Mouse (Mus musculus): Measurements from ENCODE around the gene Rfx5.
"Not testable (repeated sequence)": the region's sequence is repeated elsewhere in the genome, so short reads cannot be mapped to it uniquely, and the experiment has no call there.

Gene Rfx5

DNA sequence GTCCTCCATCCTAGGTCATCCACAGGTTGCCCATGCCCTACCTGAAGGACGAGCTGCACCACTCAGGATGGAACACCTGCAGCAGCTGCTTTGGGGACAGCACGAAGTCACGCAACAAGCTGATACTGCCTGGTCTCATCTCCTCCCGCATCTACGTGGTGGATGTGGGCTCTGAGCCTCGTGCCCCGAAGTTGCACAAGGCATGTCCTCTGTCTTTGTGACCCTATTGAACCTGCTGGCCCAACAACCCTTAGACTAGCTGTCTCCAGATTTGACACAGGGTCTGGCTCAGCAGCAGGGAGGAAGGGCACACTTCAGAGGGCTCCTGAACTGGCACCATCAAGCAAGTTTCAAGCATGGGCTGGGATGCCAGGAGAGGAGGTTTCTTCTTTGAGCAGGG, 16.7 kb upstream of the Rfx5 start:
- not testable (repeated sequence) for DNase-seq

DNA sequence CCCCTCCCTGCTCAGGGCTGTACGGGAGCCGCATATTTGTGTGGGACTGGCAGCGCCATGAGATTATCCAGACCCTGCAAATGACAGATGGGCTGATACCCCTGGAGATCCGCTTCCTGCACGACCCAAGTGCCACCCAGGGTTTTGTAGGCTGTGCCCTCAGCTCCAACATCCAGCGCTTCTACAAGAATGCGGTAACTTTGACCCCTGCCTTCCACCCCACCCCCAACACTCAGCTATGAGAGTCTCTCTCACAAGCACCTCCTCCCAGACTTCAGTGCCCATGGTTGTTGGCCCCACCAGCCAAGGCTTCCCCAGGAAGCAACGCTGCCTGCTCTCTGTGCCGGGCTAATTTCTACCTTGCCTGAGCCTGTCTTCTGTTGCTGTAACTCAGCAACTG, 13.8 kb upstream of the Rfx5 start:
- DNase-seq: not testable (repeated sequence)

DNA sequence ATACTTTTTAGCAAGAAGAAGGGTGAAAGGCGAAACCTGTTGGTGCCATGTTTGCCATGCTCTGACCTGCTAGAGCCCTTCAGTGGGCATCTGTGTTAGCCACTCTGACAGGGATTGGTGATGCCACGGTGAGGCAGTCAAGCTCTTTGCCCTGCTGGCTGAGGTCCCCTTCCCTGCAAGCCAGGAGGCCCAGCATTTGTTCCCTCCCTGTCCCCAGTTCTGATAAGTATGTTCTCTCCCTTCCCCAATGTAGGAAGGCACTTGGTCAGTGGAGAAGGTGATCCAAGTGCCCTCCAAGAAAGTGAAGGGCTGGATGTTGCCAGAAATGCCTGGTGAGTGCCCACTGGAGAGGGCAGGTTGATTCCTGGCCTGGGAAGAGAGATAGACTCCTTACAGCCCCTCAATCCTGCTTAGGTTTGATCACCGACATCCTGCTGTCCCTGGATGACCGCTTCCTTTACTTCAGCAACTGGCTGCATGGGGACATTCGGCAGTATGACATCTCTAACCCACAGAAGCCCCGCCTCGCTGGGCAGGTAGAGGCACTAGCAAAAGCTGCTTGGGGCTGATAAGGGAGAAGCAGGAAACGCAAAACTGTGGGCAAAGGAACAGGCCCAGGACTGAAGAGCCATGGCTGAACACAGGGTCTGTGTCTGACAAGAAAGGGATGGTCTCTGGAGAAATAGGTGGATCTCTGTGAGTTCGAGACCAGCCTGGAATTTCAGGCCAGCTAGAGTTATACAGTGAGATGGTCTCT, 11.5 kb upstream of the Rfx5 start:
- DNase-seq: not testable (repeated sequence)

DNA sequence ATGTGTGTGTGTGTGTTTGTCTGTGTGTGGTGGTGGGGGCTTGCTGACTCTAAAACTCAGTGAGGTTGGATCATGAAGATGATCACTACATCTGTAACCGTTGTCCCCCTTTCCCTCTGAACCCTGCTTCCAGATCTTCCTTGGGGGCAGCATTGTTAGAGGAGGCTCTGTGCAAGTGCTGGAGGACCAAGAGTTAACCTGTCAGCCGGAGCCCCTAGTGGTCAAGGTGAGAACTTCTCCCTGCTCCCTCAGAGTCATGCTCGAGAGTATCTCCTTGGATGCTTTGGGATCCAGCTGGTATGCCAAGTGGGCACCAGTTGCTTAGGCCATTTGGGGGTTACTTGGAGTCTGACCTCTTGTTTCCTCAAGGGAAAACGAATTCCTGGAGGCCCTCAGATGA, 10.2 kb upstream of the Rfx5 start:
- DNase-seq: not testable (repeated sequence)

DNA sequence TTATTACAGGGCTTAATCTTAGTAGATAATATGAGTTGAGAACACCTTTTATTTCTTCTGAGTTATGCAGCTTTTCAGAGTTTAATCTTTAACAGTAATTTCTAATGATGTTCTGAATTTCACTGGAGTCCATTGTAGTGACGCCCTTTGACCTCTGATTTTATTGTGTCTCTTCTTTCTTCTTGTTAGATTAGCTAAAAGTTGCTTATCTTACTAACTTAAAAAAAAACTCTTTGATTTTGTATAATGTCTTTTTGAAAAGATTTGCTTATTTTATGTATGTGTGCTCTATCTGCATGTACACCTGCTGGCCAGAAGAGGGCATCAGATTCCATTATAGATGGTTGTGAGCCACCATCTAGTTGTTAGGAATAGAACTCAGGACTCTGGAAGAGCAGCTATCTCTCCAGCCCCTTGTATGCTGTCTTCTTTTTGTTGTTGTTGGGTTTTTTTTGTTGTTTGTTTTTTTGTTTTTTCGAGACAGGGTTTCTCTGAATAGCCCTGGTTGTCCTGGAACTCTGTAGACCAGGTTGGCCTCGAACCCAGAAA, 5.7 kb upstream of the Rfx5 start:
- no peak for DNase-seq

DNA sequence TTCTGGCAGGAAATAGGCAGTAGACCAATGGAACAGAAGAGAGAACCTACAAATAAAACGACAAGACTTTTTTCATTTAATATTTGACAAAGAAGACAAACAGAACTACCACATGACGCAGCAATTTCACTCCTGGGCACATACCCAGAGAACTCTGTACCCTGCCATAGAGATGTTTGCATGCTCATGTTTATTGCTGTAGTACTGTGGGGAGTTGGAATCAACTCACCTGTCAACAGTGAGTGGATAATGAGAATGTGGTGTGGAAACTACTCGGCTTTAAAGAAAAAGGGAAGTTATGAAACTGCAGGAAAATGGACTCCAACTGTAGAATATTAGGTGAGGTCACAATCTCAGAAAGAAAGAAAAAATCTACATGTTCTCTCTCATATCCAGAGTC, 4.2 kb upstream of the Rfx5 start:
- no peak for DNase-seq

DNA sequence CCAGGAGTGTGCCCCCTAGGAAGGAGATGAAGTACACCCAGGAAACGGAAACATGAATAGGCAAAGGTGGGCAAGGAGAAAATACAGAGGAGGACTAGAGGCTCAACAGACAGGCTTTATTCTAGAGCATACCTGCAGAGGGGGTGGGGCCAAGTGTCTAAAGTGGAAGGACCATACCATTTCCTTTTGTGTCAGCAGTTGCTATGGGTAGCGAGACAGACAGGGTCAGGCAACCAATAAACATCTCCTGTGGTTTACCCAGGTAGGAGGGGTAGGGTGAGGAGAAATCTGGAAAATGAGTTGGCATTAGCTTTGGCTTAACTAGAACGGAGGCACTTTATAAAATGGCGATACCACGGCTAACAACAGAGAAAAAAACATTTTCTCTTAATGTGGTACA, 1.1 kb upstream of the Rfx5 start:
- DNase-seq: peak; percentile 65 to 71

DNA sequence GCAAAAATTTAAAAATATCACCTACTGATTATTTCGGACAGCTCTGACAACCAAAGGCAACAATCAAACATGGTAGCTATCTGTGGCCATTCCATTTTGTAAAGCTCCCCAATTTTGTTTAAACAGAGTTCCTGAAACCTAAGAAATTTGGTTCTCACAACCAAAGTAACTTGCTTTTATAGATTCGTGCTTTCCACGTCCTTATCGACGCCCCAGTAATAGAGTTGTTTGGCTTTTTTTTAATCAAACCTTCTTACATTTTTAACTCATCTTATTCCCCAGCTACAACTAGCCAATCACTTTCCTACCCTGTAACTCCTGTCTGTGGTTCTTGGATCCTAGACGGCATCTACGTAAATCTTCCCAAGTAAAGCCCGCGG, 501 bp upstream of the Rfx5 start:
- no peak for DNase-seq

DNA sequence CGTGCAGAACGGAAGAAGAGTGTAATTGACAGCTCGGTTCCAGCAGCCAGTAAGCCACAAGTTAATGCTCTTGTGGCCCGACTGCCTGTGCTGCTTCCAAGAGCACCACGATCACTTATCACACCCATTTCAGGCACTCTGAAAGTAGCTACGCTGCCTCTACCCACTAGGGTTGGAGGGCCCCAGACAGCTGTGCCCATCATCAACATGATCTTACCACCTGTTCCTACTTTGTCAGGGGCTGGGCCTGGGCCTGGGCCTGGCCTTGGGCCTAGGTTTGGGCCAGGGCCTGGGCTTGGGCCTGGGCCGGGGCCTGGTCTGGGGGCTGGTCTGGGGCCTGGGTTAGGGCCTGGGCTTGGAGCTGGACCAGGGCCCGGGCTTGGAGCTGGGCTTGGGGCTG, 4.4 kb downstream of the Rfx5 start:
- no peak for DNase-seq

DNA sequence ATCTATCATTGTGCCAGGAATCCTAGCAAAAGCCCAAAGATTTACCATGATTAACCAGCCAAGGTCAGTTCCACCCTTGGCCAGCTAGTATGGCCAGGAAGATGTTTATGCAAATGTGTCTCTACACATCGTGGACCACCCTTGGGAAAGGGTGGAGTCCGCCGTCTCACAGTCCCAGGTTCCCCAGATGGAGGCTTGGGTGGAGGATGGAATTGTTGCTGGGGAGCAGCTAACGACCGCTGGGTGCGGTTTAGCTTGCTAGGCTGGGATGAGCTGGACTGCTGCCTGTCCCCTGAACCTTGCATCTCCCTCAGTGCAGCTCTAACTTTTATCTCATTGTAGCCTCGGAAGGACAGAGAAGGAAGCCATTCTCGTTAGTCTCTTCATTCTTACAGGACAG, 6.0 kb downstream of the Rfx5 start:
- DNase-seq: no peak

DNA sequence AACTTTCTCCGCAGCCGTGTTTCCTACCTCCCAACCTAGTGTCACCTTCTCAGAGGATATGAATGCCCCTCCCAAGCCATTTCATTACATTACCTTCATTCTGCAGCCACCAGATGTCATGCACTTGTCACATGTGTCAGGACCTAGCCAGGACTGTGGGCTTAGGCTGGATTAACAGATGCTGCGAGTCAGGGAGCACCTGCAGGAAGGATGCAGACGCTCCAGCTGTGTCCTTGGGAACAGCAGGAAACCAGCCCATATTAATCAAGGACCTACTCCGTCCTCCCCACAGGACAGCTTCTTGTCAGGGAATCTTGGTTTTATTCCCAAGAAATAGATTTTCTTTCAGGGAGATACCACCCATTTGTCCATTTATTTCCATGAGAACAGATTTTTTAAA, 6.4 kb downstream of the Rfx5 start:
- no peak for DNase-seq

DNA sequence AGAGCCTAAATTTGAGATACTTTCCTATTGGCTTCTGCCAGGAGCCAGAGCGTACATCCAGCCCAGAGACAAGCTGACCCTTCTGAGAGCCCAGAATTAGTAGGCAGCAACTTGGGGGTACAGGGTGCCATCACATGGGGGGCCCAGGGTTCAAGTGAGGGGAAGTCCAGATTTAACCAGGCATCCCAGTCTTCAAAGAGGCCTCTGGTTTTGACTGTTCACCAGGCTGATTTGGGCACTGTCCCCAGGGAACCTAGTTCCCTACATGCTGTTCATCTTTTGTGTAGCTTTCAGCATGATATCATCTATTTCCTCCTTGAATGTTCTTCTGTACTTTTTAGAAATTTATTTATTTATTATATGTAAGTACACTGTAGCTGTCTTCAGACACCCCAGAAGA, 11.1 kb downstream of the Rfx5 start:
- no peak for DNase-seq

DNA sequence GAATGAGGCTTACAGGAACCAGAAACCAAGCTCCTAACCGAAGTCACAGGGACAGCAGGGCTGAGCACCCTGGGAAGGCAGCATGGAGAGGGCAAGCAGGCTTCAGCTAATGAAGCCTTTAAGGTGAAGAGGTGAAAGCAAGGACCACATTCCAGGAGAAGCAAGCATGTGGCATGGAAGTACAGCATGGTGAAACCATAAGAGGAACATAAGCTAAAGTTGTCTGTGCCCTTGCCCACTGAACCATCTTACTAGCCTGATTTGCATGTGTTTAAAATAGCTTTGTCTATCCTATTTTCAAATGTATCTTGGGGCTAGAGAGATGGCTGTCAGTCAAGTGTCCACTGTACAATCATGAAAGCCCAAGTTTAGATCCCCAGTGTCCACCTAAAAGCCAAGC, 12.0 kb downstream of the Rfx5 start:
- DNase-seq: no peak

DNA sequence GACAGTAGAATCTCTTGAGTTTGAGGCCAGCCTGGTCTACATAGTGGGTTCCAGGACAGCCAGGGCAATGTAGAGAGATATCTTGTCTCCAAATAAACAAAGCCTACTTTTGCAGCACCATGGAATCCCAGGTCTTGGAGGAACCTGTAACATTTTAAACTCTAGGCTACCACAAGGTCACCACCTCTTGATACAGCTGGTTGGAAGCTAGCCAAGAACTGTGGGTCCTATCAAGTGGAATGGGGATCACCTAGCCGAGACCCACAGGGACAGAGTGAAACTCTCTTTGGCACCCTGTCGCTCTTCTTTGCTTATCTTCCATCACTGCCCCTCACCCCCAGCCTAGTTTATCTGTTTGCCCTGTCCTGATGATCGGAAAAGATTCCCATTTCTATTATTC, 18.7 kb downstream of the Rfx5 start:
- DNase-seq: no peak

DNA sequence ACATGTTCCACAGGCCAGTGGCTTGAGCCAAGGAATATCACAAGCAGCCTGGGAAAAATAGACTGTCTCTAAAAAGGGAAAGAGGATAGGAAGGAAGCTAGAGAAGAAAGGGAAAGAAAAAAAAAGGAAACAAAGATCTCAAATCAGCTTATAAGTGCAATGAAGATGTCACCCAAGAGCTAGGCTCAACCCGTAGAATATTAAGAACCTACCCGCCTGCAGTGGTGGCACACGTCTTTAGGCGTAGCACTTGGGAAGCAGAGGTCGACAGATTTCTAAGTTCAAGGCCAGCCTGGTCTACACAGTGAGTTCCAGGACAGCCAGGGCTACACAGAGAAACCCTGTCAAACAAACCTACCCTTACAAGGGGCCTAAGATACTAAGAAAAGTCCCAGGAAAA, 19.7 kb downstream of the Rfx5 start:
- no peak for DNase-seq

DNA sequence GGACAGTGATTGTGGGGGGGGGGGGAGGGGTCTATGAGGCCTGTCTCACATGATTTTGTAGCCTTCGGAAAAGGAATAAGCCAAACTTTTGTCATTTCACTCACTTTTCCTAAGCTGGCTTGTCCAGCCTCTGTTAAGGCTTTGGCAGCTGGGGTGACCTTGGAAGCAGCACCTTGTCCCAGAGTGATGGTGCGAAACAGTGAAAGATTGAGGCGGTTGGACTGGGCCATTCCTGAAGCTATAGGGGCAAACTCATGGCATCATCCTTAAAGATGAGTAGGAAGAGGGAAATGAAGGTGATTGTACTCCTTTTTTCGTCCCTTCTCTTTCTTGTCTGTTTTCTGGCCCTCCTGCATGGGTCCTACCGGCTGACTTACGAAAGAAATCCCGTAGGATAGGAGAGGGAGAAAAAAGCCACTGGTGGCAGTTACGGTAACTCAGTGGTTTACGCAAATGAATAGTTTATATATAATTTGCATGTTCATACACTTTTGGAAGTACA, 20.2 kb downstream of the Rfx5 start:
- DNase-seq: no peak

DNA sequence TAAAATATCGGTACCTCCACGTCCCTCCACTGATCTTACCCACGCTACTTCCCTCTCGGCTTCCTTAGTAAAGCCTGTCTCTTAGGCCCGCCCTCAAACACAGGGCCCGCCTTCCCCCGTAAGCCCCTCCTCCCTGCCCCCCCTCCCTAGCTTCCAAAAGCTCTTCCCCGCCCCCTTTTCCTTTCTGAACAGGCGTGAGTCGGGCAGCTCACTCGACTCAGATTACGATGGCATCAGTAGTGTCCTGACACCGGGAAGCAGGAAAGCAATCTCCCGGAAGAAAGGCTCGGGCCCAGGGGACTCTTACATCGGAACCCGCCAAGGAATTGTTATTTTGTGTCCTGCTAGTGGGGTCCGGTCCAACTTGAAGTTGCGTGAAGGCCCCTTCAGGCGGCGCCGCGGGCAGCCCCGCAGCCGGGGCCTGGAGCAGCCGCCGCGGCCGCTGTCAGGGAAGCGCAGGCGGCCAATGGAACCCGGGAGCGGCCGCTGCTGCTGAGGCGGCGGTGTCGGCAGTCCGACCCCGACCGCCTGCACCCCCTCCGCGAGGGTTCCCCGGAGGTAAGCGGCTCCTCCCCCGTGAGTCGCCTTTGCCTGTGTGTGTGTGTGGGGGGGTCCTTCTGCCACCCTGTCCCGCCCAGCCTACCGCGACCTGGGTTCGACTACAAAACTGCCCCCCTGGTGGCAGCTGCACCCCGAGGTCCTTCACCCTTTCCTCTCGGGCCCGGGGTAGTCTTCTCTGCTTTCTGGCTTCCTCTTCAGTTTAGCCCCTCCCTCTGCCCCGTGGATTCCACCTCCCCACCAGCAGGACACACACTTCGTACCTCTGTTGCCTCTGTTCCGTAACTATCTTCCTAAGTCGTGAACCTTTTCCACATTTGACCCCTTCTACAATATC, 20.9 kb downstream of the Rfx5 start, which contains the start of gene Pi4kb:
Gene Pi4kb (plus strand): TSS at position 204 of the 895 bp plus-strand sequence.
- peak; percentile 88 to 90 for DNase-seq

DNA sequence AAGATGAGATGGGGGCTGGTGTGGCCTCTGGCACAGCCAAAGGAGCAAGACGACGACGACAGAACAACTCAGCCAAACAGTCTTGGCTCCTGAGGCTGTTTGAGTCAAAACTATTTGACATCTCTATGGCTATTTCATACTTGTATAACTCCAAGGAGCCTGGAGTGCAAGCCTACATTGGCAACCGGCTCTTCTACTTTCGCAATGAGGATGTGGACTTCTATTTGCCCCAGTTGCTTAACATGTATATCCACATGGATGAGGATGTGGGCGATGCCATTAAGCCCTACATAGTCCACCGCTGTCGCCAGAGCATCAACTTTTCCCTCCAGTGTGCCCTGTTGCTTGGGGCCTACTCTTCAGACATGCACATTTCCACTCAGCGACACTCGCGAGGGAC, 30.4 kb downstream of the Rfx5 start:
- peak; percentile 28 to 38 for DNase-seq

DNA sequence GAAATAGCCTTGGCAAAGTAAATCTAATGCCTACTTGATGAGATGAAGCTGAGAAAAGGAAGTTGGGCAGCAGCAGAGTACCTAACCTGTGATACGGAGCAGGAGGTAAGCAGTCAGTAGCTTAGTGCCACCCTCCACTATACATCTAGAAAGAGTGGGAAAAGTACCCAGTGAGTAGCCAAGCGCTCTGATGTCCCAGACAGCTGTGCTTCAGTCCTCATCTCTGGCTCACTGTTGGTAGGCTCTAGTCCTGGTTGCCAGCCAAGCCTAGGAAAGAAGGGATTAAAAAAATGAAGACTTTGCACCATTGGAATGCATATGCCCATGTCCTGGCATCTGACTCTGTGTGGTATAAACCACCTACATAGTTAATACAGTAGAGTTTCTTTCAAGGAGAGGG, 31.6 kb downstream of the Rfx5 start:
- no peak for DNase-seq

DNA sequence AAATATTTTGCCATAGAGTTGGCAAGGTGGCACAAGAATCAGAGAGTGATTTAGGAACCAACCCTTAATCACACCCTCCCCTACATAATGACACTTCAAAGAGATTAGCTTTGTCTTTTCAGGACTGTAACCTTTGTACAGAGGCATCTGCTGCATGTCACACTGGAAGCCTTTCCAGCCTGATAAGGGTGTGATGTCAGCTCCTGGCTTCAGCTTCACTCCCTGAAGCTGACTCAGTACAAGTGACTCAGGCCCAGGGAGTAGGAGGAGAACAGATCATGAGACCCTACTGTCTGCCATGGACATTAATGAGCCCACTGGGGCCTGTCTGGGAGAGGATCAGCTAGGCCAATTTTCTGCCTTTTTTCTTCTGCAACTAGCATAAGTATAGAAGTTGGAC, 33.7 kb downstream of the Rfx5 start:
- peak in 1 of 2 experiments; percentile 36 for DNase-seq

DNA sequence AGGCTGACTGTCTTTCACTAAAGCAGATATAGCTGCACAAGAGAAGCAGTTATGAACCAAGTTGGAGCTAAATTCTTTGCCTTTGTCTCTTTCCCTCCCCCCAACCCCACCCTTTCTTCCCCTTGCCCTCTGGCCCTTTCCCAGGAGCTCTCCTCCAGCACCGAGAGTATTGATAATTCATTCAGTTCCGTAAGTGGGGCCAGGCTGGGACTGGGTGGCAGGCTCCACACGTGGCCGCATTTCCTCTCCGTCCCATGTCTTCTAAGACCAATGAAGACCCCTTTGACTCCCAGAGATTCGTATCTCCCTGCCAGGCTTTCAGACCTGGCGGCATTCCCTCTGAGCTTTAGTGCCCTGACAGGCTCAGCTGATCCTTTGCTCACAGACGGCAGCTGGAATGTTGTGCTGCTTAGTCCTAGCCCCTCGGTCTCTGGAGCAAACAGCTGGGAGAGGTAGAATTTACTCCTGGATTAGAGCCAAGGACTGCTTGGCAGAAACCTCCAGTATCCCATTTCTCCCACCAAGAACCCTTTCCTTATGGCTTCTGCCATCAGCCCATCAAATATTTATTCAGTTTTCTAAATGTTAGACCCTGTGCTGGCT, 35.4 kb downstream of the Rfx5 start:
- peak in 1 of 2 experiments; percentile 54 for DNase-seq

DNA sequence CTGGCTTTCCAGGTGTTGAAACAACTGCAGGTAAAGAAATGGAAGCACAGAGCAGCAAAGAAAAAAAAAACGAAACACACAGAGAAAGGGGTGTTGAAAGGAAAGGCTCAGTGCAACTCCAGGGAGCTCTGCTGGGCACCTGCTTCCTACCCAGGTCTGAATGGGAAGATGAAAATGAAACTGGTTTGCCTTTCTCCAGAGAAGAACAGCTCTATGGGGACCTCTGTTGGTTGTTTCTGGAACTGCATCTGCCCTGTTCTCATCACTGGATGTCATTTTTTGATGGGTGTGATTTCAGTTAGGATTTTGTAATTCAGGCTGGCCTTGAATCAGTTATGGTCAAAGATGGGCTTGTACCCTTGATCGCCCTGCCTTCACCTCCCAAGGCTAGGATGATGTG, 43.1 kb downstream of the Rfx5 start:
- peak in 1 of 2 experiments; percentile 89 for DNase-seq

DNA sequence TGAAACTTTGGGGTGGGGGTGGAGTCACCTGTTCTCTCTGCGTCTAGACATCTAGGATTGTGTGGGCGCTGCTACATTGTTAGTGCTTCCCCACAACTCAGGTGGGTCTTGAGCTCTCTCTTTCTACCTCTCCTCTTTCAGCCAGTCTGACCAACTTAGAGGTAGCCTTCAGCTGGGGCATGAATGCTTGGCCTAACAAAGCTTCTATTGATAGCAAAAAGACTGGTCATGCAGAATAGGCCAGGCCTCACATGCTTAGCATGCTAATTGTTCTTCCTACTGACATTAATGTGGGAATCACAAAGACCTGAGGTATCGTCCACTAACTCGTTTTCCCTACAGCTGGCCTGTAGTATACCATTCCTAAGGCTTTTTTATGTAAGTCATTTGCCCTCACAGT, 48.7 kb downstream of the Rfx5 start:
- no peak for DNase-seq

Data from lung, postnatal 4 days (tissue).